Mouse (Mus musculus): ENCODE data around the gene Canx.

GRCm38 (mm10) chr11:50329378-50329777, 3.9 kb upstream of the Canx start:
- TF ChIP-seq POLR2A (IDR thresholded peaks at IDR 0.05; ENCODE audit: insufficient read depth, low read depth, low read length) = no peak
- TF ChIP-seq CTCF (IDR thresholded peaks at IDR 0.05; ENCODE audit: insufficient read depth, low read depth, low read length) = no peak
